Mouse (Mus musculus) hindbrain, embryonic 14.5 days (tissue): ENCODE results near the gene Gltpd2. TPM values are rescaled to one million over a fixed set of nuclear protein-coding genes. Genes with fewer than 3 reads are reported as not detected.

Experiments
- ATAC-seq: fragments of 200-750 bp; cut with Nextera tagmentation; 2 replicates; pipeline ENCODE4 v1.8.0; 2017; ENCODE audit warnings: moderate number of reproducible peaks, mild to moderate bottlenecking, moderate TSS enrichment, moderate library complexity; ENCODE audit not compliant: low FRiP score
- DNase-seq: peaks from one replicate; pipeline ENCODE4 v3.0.0-alpha.2; 2015; ENCODE audit warnings: low spot score
- H3K27ac ChIP-seq: fragments of 300-500 bp; sonication (generic); 2 replicates; pipeline ENCODE4 v1.5.1; 2014; ENCODE audit warnings: mild to moderate bottlenecking, moderate library complexity
- H3K27me3 ChIP-seq: fragments of 300-500 bp; sonication (generic); 2 replicates; pipeline ENCODE4 v1.6.1; 2014; ENCODE audit warnings: mild to moderate bottlenecking, low read length, mixed read lengths; ENCODE audit not compliant: control insufficient read depth, insufficient read depth
- H3K36me3 ChIP-seq: fragments of 300-500 bp; sonication (generic); replicated peaks from 2 replicates; pipeline ENCODE4 v1.6.1; 2014; ENCODE audit not compliant: control insufficient read depth, insufficient read depth
- H3K4me1 ChIP-seq: fragments of 300-500 bp; sonication (generic); replicated peaks from 2 replicates; pipeline ENCODE4 v1.6.1; 2014; ENCODE audit warnings: antibody characterized with exemption, low read length, mixed read lengths; ENCODE audit not compliant: control insufficient read depth, insufficient read depth
- H3K4me2 ChIP-seq: fragments of 300-500 bp; sonication (generic); replicated peaks from 2 replicates; pipeline ENCODE4 v1.6.1; 2014; ENCODE audit warnings: mild to moderate bottlenecking, moderate library complexity
- H3K4me3 ChIP-seq: fragments of 300-500 bp; sonication (generic); replicated peaks from 2 replicates; pipeline ENCODE4 v1.5.1; 2014; ENCODE audit warnings: mild to moderate bottlenecking, low read length
- H3K9ac ChIP-seq: fragments of 300-500 bp; sonication (generic); 2 replicates; pipeline ENCODE4 v1.6.1; 2014
- H3K9me3 ChIP-seq: fragments of 300-500 bp; sonication (generic); 2 replicates; pipeline ENCODE4 v1.6.1; 2016; ENCODE audit warnings: low read length; ENCODE audit not compliant: control insufficient read depth
- WGBS: fragments of 180-500 bp; shearing (Covaris S2); extraction: QIAGEN DNeasy Blood & Tissue Kit; methylation state at CpG from one replicate; pipeline ENCODE4 v1.1.7; 2014; 5-methylcytosine and 5-hydroxymethylcytosine counted together
- polyA plus RNA-seq: library from polyadenylated mRNA; unstranded; fragments of >200 nt; fragmentation: Nextera tagmentation; extraction: Ambion mirVana; gene quantifications from 2 replicates; pipeline ENCODE4 v1.2.1, GENCODE M21; 2014

Gltpd2 gene
- polyA plus RNA-seq, 1 experiment from 2014 or later = 0.28 TPM

- WGBS = 77% methylated on average over 7 of the region's 7 CpGs
- ATAC-seq (no peak), DNase-seq (no peak)
Measured at GRCm38 (mm10) chr11:70544496-70544895, 25.5 kb downstream of the Gltpd2 start.

GRCm38 (mm10) chr11:70551526-70551925, 32.5 kb downstream of the Gltpd2 start:
- Histone ChIP-seq H3K4me3 (no peak overlapping the region), H3K27me3 (no peaks in the 10 kb centered on the region), H3K4me2 (no peak overlapping the region), H3K36me3 (no peaks in the 10 kb centered on the region), H3K4me1 (no peaks in the 10 kb centered on the region), H3K9me3 (no peaks in the 10 kb centered on the region), H3K9ac (no peak overlapping the region), H3K27ac (no peak overlapping the region)
- DNase-seq = no peak
- ATAC-seq = no peak
- WGBS = 94% methylated on average over 8 of the region's 8 CpGs

More at GRCm38 (mm10) chr11:70544496-70544895, 25.5 kb downstream of the Gltpd2 start:
- H3K27ac ChIP-seq = no peak overlapping the region
- peaks cover 15% of the 10 kb centered on the region for H3K27me3 ChIP-seq
- no peaks in the 10 kb centered on the region; the same call in 1 of the 2 replicates for H3K36me3 ChIP-seq
- H3K4me3 ChIP-seq = no peak overlapping the region
- no peak overlapping the region for H3K4me2 ChIP-seq
- no peaks in the 10 kb centered on the region for H3K9me3 ChIP-seq
- no peaks in the 10 kb centered on the region for H3K4me1 ChIP-seq
- no peak overlapping the region for H3K9ac ChIP-seq

GRCm38 (mm10) chr11:70553940-70554339, 34.9 kb downstream of the Gltpd2 start:
- Histone ChIP-seq H3K4me2 (no peak overlapping the region), H3K27ac (no peak overlapping the region), H3K4me1 (no peaks in the 10 kb centered on the region), H3K4me3 (no peak overlapping the region), H3K27me3 (no peaks in the 10 kb centered on the region), H3K36me3 (no peaks in the 10 kb centered on the region), H3K9me3 (no peaks in the 10 kb centered on the region), H3K9ac (no peak overlapping the region)
- ATAC-seq = no peak
- 31% methylated on average over 7 of the region's 7 CpGs for WGBS
- no peak for DNase-seq

GRCm38 (mm10) chr11:70557545-70557944, 38.5 kb downstream of the Gltpd2 start:
- no peak overlapping the region for H3K27ac ChIP-seq
- H3K27me3 ChIP-seq = no peaks in the 10 kb centered on the region
- H3K36me3 ChIP-seq = no peaks in the 10 kb centered on the region
- H3K4me2 ChIP-seq = no peak overlapping the region
- H3K4me3 ChIP-seq = no peak overlapping the region
- H3K9me3 ChIP-seq = no peaks in the 10 kb centered on the region
- DNase-seq (no peak), ATAC-seq (no peak)
- no peaks in the 10 kb centered on the region; the same call in 1 of the 2 replicates for H3K4me1 ChIP-seq
- 89% methylated on average over 9 of the region's 9 CpGs for WGBS
- no peak overlapping the region for H3K9ac ChIP-seq

- no peak; the same call in 1 of the 2 replicates for ATAC-seq
- WGBS = 2% methylated on average over 2 of the region's 2 CpGs
- no peaks in the 10 kb centered on the region for H3K27me3 ChIP-seq
Measured at GRCm38 (mm10) chr11:70561937-70562286, 42.9 kb downstream of the Gltpd2 start.

GRCm38 (mm10) chr11:70562287-70562994, 43.4 kb downstream of the Gltpd2 start, which contains the start of gene Mink1:
Mink1 (plus strand) TSS chr11:70562881.
- ATAC-seq = peak; percentile 92
- Histone ChIP-seq H3K4me1 (peaks cover 30% of the 10 kb centered on the region), H3K9ac (peak within 1 kb of the TSS; percentile 94), H3K4me2 (peak within 1 kb of the TSS; percentile 69), H3K36me3 (0 out of 2 replicates have a peak, but pooled peaks cover 3% of the 10 kb centered on the region), H3K9me3 (no peaks in the 10 kb centered on the region), H3K27me3 (no peaks in the 10 kb centered on the region), H3K27ac (peak within 1 kb of the TSS; percentile 90), H3K4me3 (peak within 1 kb of the TSS; percentile 97)
- peak; percentile 95 for DNase-seq
- WGBS = under 1% methylated on average over 46 of the region's 57 CpGs

More at GRCm38 (mm10) chr11:70561937-70562286, 42.9 kb downstream of the Gltpd2 start:
- Histone ChIP-seq H3K4me3 (peak overlapping the region; percentile 97), H3K9me3 (no peaks in the 10 kb centered on the region), H3K36me3 (0 out of 2 replicates have a peak, but pooled peaks cover 3% of the 10 kb centered on the region), H3K4me1 (peaks cover 30% of the 10 kb centered on the region), H3K9ac (peak overlapping the region; percentile 94), H3K27ac (peak overlapping the region; percentile 90), H3K4me2 (peak overlapping the region; percentile 69)
- no peak for DNase-seq

- Histone ChIP-seq H3K4me2 (peak overlapping the region; percentile 69), H3K9ac (peak overlapping the region; percentile 94), H3K4me3 (peak overlapping the region; percentile 97), H3K27me3 (no peaks in the 10 kb centered on the region), H3K4me1 (peaks cover 30% of the 10 kb centered on the region), H3K36me3 (0 out of 2 replicates have a peak, but pooled peaks cover 5% of the 10 kb centered on the region), H3K27ac (peak overlapping the region; percentile 90), H3K9me3 (no peaks in the 10 kb centered on the region)
- DNase-seq (no peak), ATAC-seq (no peak; the same call in none of the 2 replicates)
- 2% methylated on average over 11 of the region's 31 CpGs for WGBS
Measured at GRCm38 (mm10) chr11:70562995-70563469, 44.0 kb downstream of the Gltpd2 start.

- DNase-seq (peak; percentile 57), ATAC-seq (no peak)
- Histone ChIP-seq H3K27ac (no peak overlapping the region), H3K4me3 (peak overlapping the region; percentile 97), H3K27me3 (no peaks in the 10 kb centered on the region), H3K9ac (peak overlapping the region; percentile 94), H3K4me2 (peak overlapping the region; percentile 69), H3K9me3 (no peaks in the 10 kb centered on the region), H3K4me1 (peaks cover 30% of the 10 kb centered on the region), H3K36me3 (0 out of 2 replicates have a peak, but pooled peaks cover 10% of the 10 kb centered on the region)
- 2% methylated on average over 25 of the region's 25 CpGs for WGBS
Measured at GRCm38 (mm10) chr11:70563470-70564275, 44.7 kb downstream of the Gltpd2 start.
